Mouse (Mus musculus): Measurements from ENCODE around the gene Nup85. TPM values are rescaled to one million over a fixed set of nuclear protein-coding genes. Genes with fewer than 3 reads are reported as not detected.
A peak's percentile ranks its signal among the peaks of the same experiment; 100 is the strongest.

Nup85 gene
- polyA plus RNA-seq, 1 experiment = 93.2 TPM

GRCm38 (mm10) chr11:115626824-115627616 lies 62.8 kb downstream of the Nup85 start:
- Histone ChIP-seq H3K4me3 (replicated peaks; ENCODE audit: insufficient read depth, low read depth, low read length) (peak overlapping the region; percentile 80), H3K27ac (ENCODE audit: insufficient read depth, low read length) (no peak overlapping the region), H3K27me3 (ENCODE audit: control insufficient read depth, insufficient read depth, low read length) (no peaks in the 10 kb centered on the region), H3K4me1 (ENCODE audit: control insufficient read depth, insufficient read depth, low read length) (no peaks in the 10 kb centered on the region; the same call in 1 of the 2 replicates)
- no peak for DNase-seq
- 52% methylated on average over 11 of the region's 11 CpGs for WGBS
- TF ChIP-seq CTCF (IDR thresholded peaks at IDR 0.05; ENCODE audit: borderline replicate concordance, insufficient read depth, low read depth, low read length) (no peak), POLR2A (IDR thresholded peaks at IDR 0.05; ENCODE audit: borderline replicate concordance, insufficient read depth, low read length) (no peak)

GRCm38 (mm10) chr11:115627705-115628464 lies 63.7 kb downstream of the Nup85 start, which contains the start of gene Slc25a19:
Gene Slc25a19 (minus strand): TSS chr11:115628295.
- Histone ChIP-seq H3K27me3 (ENCODE audit: control insufficient read depth, insufficient read depth, low read length) (no peaks in the 10 kb centered on the region), H3K4me1 (ENCODE audit: control insufficient read depth, insufficient read depth, low read length) (no peaks in the 10 kb centered on the region; the same call in 1 of the 2 replicates), H3K27ac (ENCODE audit: insufficient read depth, low read length) (peak within 1 kb of the TSS; percentile 9; the same call in 1 of the 2 replicates), H3K4me3 (replicated peaks; ENCODE audit: insufficient read depth, low read depth, low read length) (peak within 1 kb of the TSS; percentile 80)
- peak; percentile 99 to 100 for DNase-seq
- TF ChIP-seq CTCF (IDR thresholded peaks at IDR 0.05; ENCODE audit: borderline replicate concordance, insufficient read depth, low read depth, low read length) (no peak), POLR2A (IDR thresholded peaks at IDR 0.05; ENCODE audit: borderline replicate concordance, insufficient read depth, low read length) (peak; percentile 82)
- 1% methylated on average over 47 of the region's 47 CpGs for WGBS

- DNase-seq = no peak
- TF ChIP-seq POLR2A (IDR thresholded peaks at IDR 0.05; ENCODE audit: borderline replicate concordance, insufficient read depth, low read length) (no peak), CTCF (IDR thresholded peaks at IDR 0.05; ENCODE audit: borderline replicate concordance, insufficient read depth, low read depth, low read length) (no peak)
- Histone ChIP-seq H3K4me1 (ENCODE audit: control insufficient read depth, insufficient read depth, low read length) (no peaks in the 10 kb centered on the region; the same call in 1 of the 2 replicates), H3K27ac (ENCODE audit: insufficient read depth, low read length) (no peak overlapping the region), H3K4me3 (replicated peaks; ENCODE audit: insufficient read depth, low read depth, low read length) (peak overlapping the region; percentile 25), H3K27me3 (ENCODE audit: control insufficient read depth, insufficient read depth, low read length) (no peaks in the 10 kb centered on the region)
- 48% methylated on average over 13 of the region's 13 CpGs for whole genome bisulfite sequencing
These were observed 64.3 kb downstream of the Nup85 start for GRCm38 (mm10) chr11:115628465-115629101.

- TF ChIP-seq POLR2A (IDR thresholded peaks at IDR 0.05; ENCODE audit: borderline replicate concordance, insufficient read depth, low read length) (no peak), CTCF (IDR thresholded peaks at IDR 0.05; ENCODE audit: borderline replicate concordance, insufficient read depth, low read depth, low read length) (no peak)
- Histone ChIP-seq H3K4me1 (ENCODE audit: control insufficient read depth, insufficient read depth, low read length) (no peaks in the 10 kb centered on the region; the same call in 1 of the 2 replicates), H3K27me3 (ENCODE audit: control insufficient read depth, insufficient read depth, low read length) (no peaks in the 10 kb centered on the region), H3K4me3 (replicated peaks; ENCODE audit: insufficient read depth, low read depth, low read length) (no peak overlapping the region), H3K27ac (ENCODE audit: insufficient read depth, low read length) (no peak overlapping the region)
- WGBS = 84% methylated on average over 13 of the region's 13 CpGs
- no peak for DNase-seq
These were observed 65.7 kb downstream of the Nup85 start for GRCm38 (mm10) chr11:115629734-115630531.

GRCm38 (mm10) chr11:115630532-115631504 lies 66.6 kb downstream of the Nup85 start:
- no peak for TF ChIP-seq POLR2A (IDR thresholded peaks at IDR 0.05; ENCODE audit: borderline replicate concordance, insufficient read depth, low read length)
- Histone ChIP-seq H3K4me3 (replicated peaks; ENCODE audit: insufficient read depth, low read depth, low read length) (no peak overlapping the region), H3K27me3 (ENCODE audit: control insufficient read depth, insufficient read depth, low read length) (no peaks in the 10 kb centered on the region), H3K27ac (ENCODE audit: insufficient read depth, low read length) (no peak overlapping the region), H3K4me1 (ENCODE audit: control insufficient read depth, insufficient read depth, low read length) (no peaks in the 10 kb centered on the region; the same call in 1 of the 2 replicates)
- DNase-seq = no peak
- 50% methylated on average over 16 of the region's 16 CpGs for WGBS

GRCm38 (mm10) chr11:115631505-115631890 lies 67.3 kb downstream of the Nup85 start:
- 22% methylated on average over 3 of the region's 3 CpGs for WGBS
- Histone ChIP-seq H3K4me3 (replicated peaks; ENCODE audit: insufficient read depth, low read depth, low read length) (no peak overlapping the region), H3K4me1 (ENCODE audit: control insufficient read depth, insufficient read depth, low read length) (no peaks in the 10 kb centered on the region), H3K27ac (ENCODE audit: insufficient read depth, low read length) (no peak overlapping the region), H3K27me3 (ENCODE audit: control insufficient read depth, insufficient read depth, low read length) (no peaks in the 10 kb centered on the region)
- TF ChIP-seq CTCF (IDR thresholded peaks at IDR 0.05; ENCODE audit: borderline replicate concordance, insufficient read depth, low read depth, low read length) (peak; percentile 66), POLR2A (IDR thresholded peaks at IDR 0.05; ENCODE audit: borderline replicate concordance, insufficient read depth, low read length) (no peak)
- DNase-seq = peak in 1 of 2 experiments; percentile 42

All from cerebellum, adult 2 months (tissue).